Mouse (Mus musculus) heart, adult 2 months (tissue): ENCODE measurements at regions not wholly inside any gene's neighbourhood (a gene's known extent, or its start where the extent isn't known, plus 50 kb on each side); places are given as distances from the start of the nearest gene placed in this dataset.

Experiments
- CTCF ChIP-seq: fragments of 200-600 bp; IDR thresholded peaks from 2 replicates; pipeline ENCODE4 v1.8.1; 2022; ENCODE audit warnings: antibody characterized with exemption, mild to moderate bottlenecking, moderate library complexity
- EP300 ChIP-seq: fragments of 200-500 bp; IDR thresholded peaks from 2 replicates; pipeline ENCODE4 v1.6.1; 2011; ENCODE audit warnings: low read depth, low read length, control low read depth; ENCODE audit not compliant: insufficient read depth
- POLR2A ChIP-seq: fragments of 200-500 bp; IDR thresholded peaks from 2 replicates; pipeline ENCODE4 v1.6.1; 2011; ENCODE audit warnings: mild to moderate bottlenecking, low read depth, low read length, control low read depth; ENCODE audit not compliant: insufficient read depth

- TF ChIP-seq CTCF (no peak), EP300 (no peak), POLR2A (no peak)
These were observed 590.2 kb upstream of the Sox11 start for GRCm38 (mm10) chr12:27932382-27933140.
